Mouse (Mus musculus): ENCODE results near the gene Anapc16. TPM values are rescaled to one million over a fixed set of nuclear protein-coding genes. Genes with fewer than 3 reads are reported as not detected.

Anapc16 gene
- 99.6 and 102 TPM in 2 replicates for polyA plus RNA-seq (2012; rRNA removed)

GRCm38 (mm10) chr10:60002673-60003212, at the start of gene Anapc16, which contains the start of gene Ascc1:
Gene Anapc16 (minus strand): TSS chr10:60003135.
Gene Ascc1 (plus strand): TSS chr10:60002805.

GRCm38 (mm10) chr10:59951211-59952151, 51.5 kb downstream of the Anapc16 start, which contains the start of gene Ddit4:
Gene Ddit4 (minus strand): TSS chr10:59951834.

Other genes with a start within 250 kb of the Anapc16 start
- gene Dnajb12, start 123.6 kb downstream of the Anapc16 start, polyA plus RNA-seq (2012; rRNA removed): 46.1 and 54.5 TPM in 2 replicates
- gene Ddit4, start 51.3 kb downstream of the Anapc16 start, polyA plus RNA-seq (2012; rRNA removed): 106 and 124 TPM in 2 replicates
- 26.2 and 28.7 TPM in 2 replicates for gene Ascc1, start 330 bp downstream of the Anapc16 start, polyA plus RNA-seq (2012; rRNA removed)
- gene Spock2, start 103.1 kb upstream of the Anapc16 start, polyA plus RNA-seq (2012; rRNA removed): 75.6 and 76.3 TPM in 2 replicates
- 9.3 and 9.7 TPM in 2 replicates for gene Chst3, start 216.1 kb upstream of the Anapc16 start, polyA plus RNA-seq (2012; rRNA removed)